Comparison of ENCODE assay signal across 8 mouse cellular contexts in the genomic region with DNA sequence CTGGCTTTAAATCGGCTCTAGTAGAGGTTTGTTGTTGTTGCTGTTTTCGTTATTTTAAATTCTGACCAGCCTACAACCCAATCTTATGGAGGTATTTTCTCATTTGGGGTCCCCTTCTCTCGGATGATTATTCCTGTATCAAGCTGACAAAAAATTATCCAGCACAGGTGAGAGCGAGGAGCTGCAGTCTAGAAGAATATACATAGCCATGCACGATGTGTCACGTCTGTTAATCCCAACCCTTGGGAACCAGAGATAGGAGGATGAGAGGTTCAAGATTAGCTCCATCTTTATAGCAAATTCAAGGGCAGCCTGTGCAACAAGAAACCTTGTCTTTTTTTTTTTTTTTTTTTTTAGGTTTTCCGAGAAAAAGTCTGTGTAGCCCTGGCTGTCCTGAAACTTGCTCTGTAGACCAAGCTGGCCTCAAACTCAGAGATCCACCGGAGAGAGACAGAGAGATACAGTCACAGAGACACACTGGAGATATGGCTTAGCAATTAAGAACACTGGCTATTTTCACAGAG. TPM values are rescaled to one million over a fixed set of nuclear protein-coding genes. Genes with fewer than 3 reads are reported as not detected.
A peak's percentile ranks its signal among the peaks of the same experiment; 100 is the strongest.
DNase-seq lines count a peak whose midpoint lies in the region; ATAC-seq and TF ChIP-seq lines count a peak whose summit lies in the region.

No protein-coding gene starts in this region.

- peak overlapping the region; percentile 31; the same call in 1 of the 2 replicates for H3K9ac ChIP-seq in kidney, embryonic 15.5 days
- H3K9ac ChIP-seq in hindbrain, postnatal 0 days (replicated peaks; ENCODE audit: low read length), result peak overlapping the region; percentile 81
- H3K9ac ChIP-seq in midbrain, postnatal 0 days (replicated peaks; ENCODE audit: low read length, poor library complexity, severe bottlenecking), result no peak overlapping the region

- peaks cover 10% of the 10 kb centered on the region for H3K9me3 ChIP-seq in kidney, embryonic 15.5 days (replicated peaks)
- H3K9me3 ChIP-seq in embryonic facial prominence, embryonic 10.5 days, result peaks cover 15% of the 10 kb centered on the region; the same call in 1 of the 2 replicates
- no peaks in the 10 kb centered on the region for H3K9me3 ChIP-seq in hindbrain, postnatal 0 days (ENCODE audit: low read length)
- H3K9me3 ChIP-seq in midbrain, postnatal 0 days (ENCODE audit: low read length), result no peaks in the 10 kb centered on the region

- peak overlapping the region; percentile 99; the same call in 1 of the 2 replicates for H3K27ac ChIP-seq in kidney, embryonic 15.5 days
- H3K27ac ChIP-seq in embryonic facial prominence, embryonic 10.5 days (replicated peaks), result peak overlapping the region; percentile 98
- no peak overlapping the region for H3K27ac ChIP-seq in hindbrain, postnatal 0 days
- H3K27ac ChIP-seq in midbrain, postnatal 0 days (ENCODE audit: low read depth, low read length), result peak overlapping the region; percentile 87

- intact Hi-C loops in left cerebral cortex, postnatal 4 days (cut with DNase I), result no loop called here

- no peak for TF ChIP-seq CTCF in hindbrain, postnatal 0 days (IDR thresholded peaks at IDR 0.05; ENCODE audit: low read depth)
- no peak for TF ChIP-seq CTCF in midbrain, postnatal 0 days (IDR thresholded peaks at IDR 0.05)

- H3K27me3 ChIP-seq in kidney, embryonic 15.5 days, result no peaks in the 10 kb centered on the region
- H3K27me3 ChIP-seq in embryonic facial prominence, embryonic 10.5 days (replicated peaks; ENCODE audit: low read depth, poor library complexity, severe bottlenecking), result peaks cover 7% of the 10 kb centered on the region
- H3K27me3 ChIP-seq in hindbrain, postnatal 0 days (ENCODE audit: insufficient read depth, low read length), result no peaks in the 10 kb centered on the region
- H3K27me3 ChIP-seq in midbrain, postnatal 0 days (ENCODE audit: insufficient read depth, low read length), result 0 out of 2 replicates have a peak, but pooled peaks cover 8% of the 10 kb centered on the region

- H3K36me3 ChIP-seq in kidney, embryonic 15.5 days, result peaks cover 14% of the 10 kb centered on the region
- peaks cover 21% of the 10 kb centered on the region for H3K36me3 ChIP-seq in embryonic facial prominence, embryonic 10.5 days (replicated peaks)
- no peaks in the 10 kb centered on the region for H3K36me3 ChIP-seq in hindbrain, postnatal 0 days (ENCODE audit: insufficient read depth, low read length)
- H3K36me3 ChIP-seq in midbrain, postnatal 0 days (ENCODE audit: insufficient read depth, low read length), result no peaks in the 10 kb centered on the region

- H3K4me2 ChIP-seq in kidney, embryonic 15.5 days, result peak overlapping the region; percentile 66
- peak overlapping the region; percentile 63 for H3K4me2 ChIP-seq in hindbrain, postnatal 0 days (ENCODE audit: low read depth, low read length)
- peak overlapping the region; percentile 75 for H3K4me2 ChIP-seq in midbrain, postnatal 0 days (ENCODE audit: low read depth, low read length, poor library complexity, severe bottlenecking)

- peak overlapping the region; percentile 79 for H3K4me3 ChIP-seq in kidney, embryonic 15.5 days (replicated peaks)
- peak overlapping the region; percentile 89 for H3K4me3 ChIP-seq in embryonic facial prominence, embryonic 10.5 days
- H3K4me3 ChIP-seq in hindbrain, postnatal 0 days (ENCODE audit: low read length), result peak overlapping the region; percentile 76
- H3K4me3 ChIP-seq in midbrain, postnatal 0 days (ENCODE audit: low read depth, low read length), result peak overlapping the region; percentile 88

- WGBS in kidney, embryonic 15.5 days, result 11% methylated on average over 8 of the region's 8 CpGs
- WGBS in embryonic facial prominence, embryonic 10.5 days, result 12% methylated on average over 8 of the region's 8 CpGs
- WGBS in hindbrain, postnatal 0 days, result 12% methylated on average over 8 of the region's 8 CpGs
- 11% methylated on average over 8 of the region's 8 CpGs for WGBS in midbrain, postnatal 0 days

- DNase-seq in kidney, adult 9 months, result no peak
- no peak for DNase-seq in embryonic facial prominence, embryonic 10.5 days (ENCODE audit: low spot score)
- no peak for DNase-seq in hindbrain, postnatal 0 days (ENCODE audit: low spot score)
- no peak for DNase-seq in midbrain, postnatal 0 days (ENCODE audit: low spot score)
- DNase-seq in adrenal gland, adult 18-20 months (ENCODE audit: low spot score in 2 of 2), result no peak
- no peak for DNase-seq in layer of hippocampus, adult 18-20 months (ENCODE audit: low spot score in 2 of 2)
- no peak for DNase-seq in left cerebral cortex, postnatal 4 days

- peaks cover 19% of the 10 kb centered on the region for H3K4me1 ChIP-seq in kidney, embryonic 15.5 days
- peaks cover 24% of the 10 kb centered on the region for H3K4me1 ChIP-seq in embryonic facial prominence, embryonic 10.5 days
- peaks cover 3% of the 10 kb centered on the region; the same call in 1 of the 2 replicates for H3K4me1 ChIP-seq in hindbrain, postnatal 0 days (ENCODE audit: insufficient read depth, low read length)
- 0 out of 2 replicates have a peak, but pooled peaks cover 5% of the 10 kb centered on the region for H3K4me1 ChIP-seq in midbrain, postnatal 0 days (ENCODE audit: insufficient read depth, low read length)

- no peak for ATAC-seq in kidney, embryonic 15.5 days (replicated peaks; ENCODE audit: low FRiP score)
- peak; percentile 42 for ATAC-seq in hindbrain, postnatal 0 days
- ATAC-seq in midbrain, postnatal 0 days (ENCODE audit: low FRiP score), result peak; percentile 32; the same call in 1 of the 2 replicates

RNA-seq across cellular contexts. Expression of gene Armh3, which starts 0.5 kb away (rescaled TPM):
- 18.6 and 18.8 TPM in 2 replicates for polyA plus RNA-seq in kidney, embryonic 15.5 days (2015; fragmentation: Nextera tagmentation; extraction: Ambion mirVana)
- polyA plus RNA-seq in embryonic facial prominence, embryonic 10.5 days (2016; fragmentation: Nextera tagmentation; extraction: Ambion mirVana), result 18.4 and 19.1 TPM in 2 replicates
- 17.5 and 19.1 TPM in 2 replicates for total RNA-seq in hindbrain, postnatal 0 days (2014; rRNA removed)
- polyA plus RNA-seq in hindbrain, postnatal 0 days (2015; fragmentation: Nextera tagmentation; extraction: Ambion mirVana), result 15.0 and 16.5 TPM in 2 replicates
- 17.4 and 18.9 TPM in 2 replicates for total RNA-seq in midbrain, postnatal 0 days (2014; rRNA removed)
- 18.1 and 20.1 TPM in 2 replicates for polyA plus RNA-seq in midbrain, postnatal 0 days (2015; fragmentation: Nextera tagmentation; extraction: Ambion mirVana)
- 10 to 100 TPM; 12.0 to 12.3 TPM for total RNA-seq in adrenal gland, adult 18-20 months (2021)
- total RNA-seq in layer of hippocampus, adult 18-20 months (2021), result 10 to 100 TPM; 18.4 to 19.3 TPM
- 10 to 100 TPM; 25.6 to 27.1 TPM for total RNA-seq in left cerebral cortex, postnatal 4 days (2021)

RNA-seq across cellular contexts. Expression of gene Hps6, which starts 4.6 kb away (rescaled TPM):
- 8.3 and 8.9 TPM in 2 replicates for polyA plus RNA-seq in kidney, embryonic 15.5 days (2015; fragmentation: Nextera tagmentation; extraction: Ambion mirVana)
- polyA plus RNA-seq in embryonic facial prominence, embryonic 10.5 days (2016; fragmentation: Nextera tagmentation; extraction: Ambion mirVana), result 4.4 and 5.0 TPM in 2 replicates
- total RNA-seq in hindbrain, postnatal 0 days (2014; rRNA removed), result 10.6 and 13.1 TPM in 2 replicates
- polyA plus RNA-seq in hindbrain, postnatal 0 days (2015; fragmentation: Nextera tagmentation; extraction: Ambion mirVana), result 4.7 TPM in 2 replicates
- total RNA-seq in midbrain, postnatal 0 days (2014; rRNA removed), result 8.9 and 9.4 TPM in 2 replicates
- polyA plus RNA-seq in midbrain, postnatal 0 days (2015; fragmentation: Nextera tagmentation; extraction: Ambion mirVana), result 3.9 and 4.6 TPM in 2 replicates
- total RNA-seq in adrenal gland, adult 18-20 months (2021), result 10 to 100 TPM in 1 of 2 experiments, 1 to 10 TPM in 1; 9.8 to 15.1 TPM
- 1 to 10 TPM; 7.5 to 9.7 TPM for total RNA-seq in layer of hippocampus, adult 18-20 months (2021)
- 1 to 10 TPM; 4.3 to 4.5 TPM for total RNA-seq in left cerebral cortex, postnatal 4 days (2021)

RNA-seq across cellular contexts. Expression of gene Pprc1, which starts 45.9 kb away (rescaled TPM):
- 33.3 and 44.6 TPM in 2 replicates for polyA plus RNA-seq in kidney, embryonic 15.5 days (2015; fragmentation: Nextera tagmentation; extraction: Ambion mirVana)
- 55.2 and 65.1 TPM in 2 replicates for polyA plus RNA-seq in embryonic facial prominence, embryonic 10.5 days (2016; fragmentation: Nextera tagmentation; extraction: Ambion mirVana)
- 9.3 and 25.0 TPM in 2 replicates for total RNA-seq in hindbrain, postnatal 0 days (2014; rRNA removed)
- polyA plus RNA-seq in hindbrain, postnatal 0 days (2015; fragmentation: Nextera tagmentation; extraction: Ambion mirVana), result 7.9 and 9.0 TPM in 2 replicates
- 9.9 and 10.4 TPM in 2 replicates for total RNA-seq in midbrain, postnatal 0 days (2014; rRNA removed)
- polyA plus RNA-seq in midbrain, postnatal 0 days (2015; fragmentation: Nextera tagmentation; extraction: Ambion mirVana), result 8.8 and 9.8 TPM in 2 replicates
- total RNA-seq in adrenal gland, adult 18-20 months (2021), result 10 to 100 TPM; 39.8 to 40.9 TPM
- 10 to 100 TPM; 31.0 to 36.6 TPM for total RNA-seq in layer of hippocampus, adult 18-20 months (2021)
- total RNA-seq in left cerebral cortex, postnatal 4 days (2021), result 10 to 100 TPM; 42.9 to 46.7 TPM

RNA-seq across cellular contexts. Expression of gene Ldb1, which starts 46.3 kb away (rescaled TPM):
- polyA plus RNA-seq in kidney, embryonic 15.5 days (2015; fragmentation: Nextera tagmentation; extraction: Ambion mirVana), result 83.4 and 91.9 TPM in 2 replicates
- 95.0 and 97.8 TPM in 2 replicates for polyA plus RNA-seq in embryonic facial prominence, embryonic 10.5 days (2016; fragmentation: Nextera tagmentation; extraction: Ambion mirVana)
- 139 and 140 TPM in 2 replicates for total RNA-seq in hindbrain, postnatal 0 days (2014; rRNA removed)
- polyA plus RNA-seq in hindbrain, postnatal 0 days (2015; fragmentation: Nextera tagmentation; extraction: Ambion mirVana), result 76.8 and 83.0 TPM in 2 replicates
- total RNA-seq in midbrain, postnatal 0 days (2014; rRNA removed), result 121 and 139 TPM in 2 replicates
- polyA plus RNA-seq in midbrain, postnatal 0 days (2015; fragmentation: Nextera tagmentation; extraction: Ambion mirVana), result 83.7 and 84.5 TPM in 2 replicates
- 10 to 100 TPM; 53.0 to 59.4 TPM for total RNA-seq in adrenal gland, adult 18-20 months (2021)
- total RNA-seq in layer of hippocampus, adult 18-20 months (2021), result 100 to 1,000 TPM; 122 to 123 TPM
- total RNA-seq in left cerebral cortex, postnatal 4 days (2021), result 100 to 1,000 TPM; 151 to 153 TPM
